Mouse (Mus musculus) layer of hippocampus, postnatal 25 days (tissue): ENCODE data around the gene Plscr1. TPM values are rescaled to one million over a fixed set of nuclear protein-coding genes. Genes with fewer than 3 reads are reported as not detected.

ENCODE experiments used
- DNase-seq, 2 experiments: peaks; one replicate each; pipeline ENCODE4 v3.0.0; 2022; ENCODE audit warnings: mixed read lengths in 2 of 2, low spot score in 1 of 2; ENCODE audit errors: extremely low spot score in 1 of 2
- total RNA-seq, 2 experiments: library from RNA; stranded (reverse); gene quantifications; 2 replicates each; pipeline ENCODE4 v1.2.3; 2021

The Plscr1 gene
- total RNA-seq, 2 experiments from 2014 or later: 1.4 to 1.5 TPM

- no peak for DNase-seq
Observed at GRCm38 (mm10) chr9:92252718-92253117, 3.2 kb downstream of the Plscr1 start.

- DNase-seq: no peak
Observed at GRCm38 (mm10) chr9:92253585-92254321, 4.2 kb downstream of the Plscr1 start.

DNA sequence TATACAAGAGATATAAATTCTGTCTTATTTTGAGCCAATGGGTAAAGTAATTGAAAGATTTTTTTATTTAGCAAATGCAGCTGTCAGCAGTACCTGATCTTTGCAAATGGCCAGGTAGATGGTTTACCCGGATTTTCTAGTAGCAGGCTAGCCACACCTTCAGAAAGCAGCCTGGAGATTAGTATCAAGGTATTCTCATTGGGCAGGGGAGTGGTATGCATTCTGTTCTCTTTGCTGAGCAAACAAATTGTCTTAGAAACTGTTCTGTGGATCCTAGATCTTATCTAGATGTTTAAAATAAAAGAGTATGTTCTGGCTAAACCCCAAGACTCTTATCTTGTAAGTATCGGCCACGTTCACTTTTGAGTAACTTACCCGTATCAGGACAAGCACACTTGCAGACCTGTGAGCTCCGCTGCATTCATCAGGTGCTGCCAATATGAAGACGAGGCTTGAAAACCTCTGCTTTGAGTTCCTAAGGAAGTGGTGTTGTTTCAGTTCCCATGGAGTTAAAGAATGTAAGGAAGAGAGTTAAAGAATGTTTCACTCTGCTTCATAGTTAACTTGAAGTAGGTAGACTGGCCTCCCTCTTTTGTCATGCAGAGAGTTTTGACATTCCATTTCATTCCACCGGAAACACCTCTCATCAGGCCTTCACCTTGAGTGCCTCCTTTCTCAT is 11.1 kb downstream of the Plscr1 start:
- no peak for DNase-seq

GRCm38 (mm10) chr9:92265719-92266118 is 16.2 kb downstream of the Plscr1 start:
- DNase-seq: no peak

- DNase-seq: no peak
Observed at GRCm38 (mm10) chr9:92266558-92267171, 17.1 kb downstream of the Plscr1 start.

GRCm38 (mm10) chr9:92267732-92268131 is 18.2 kb downstream of the Plscr1 start:
- DNase-seq: no peak

DNA sequence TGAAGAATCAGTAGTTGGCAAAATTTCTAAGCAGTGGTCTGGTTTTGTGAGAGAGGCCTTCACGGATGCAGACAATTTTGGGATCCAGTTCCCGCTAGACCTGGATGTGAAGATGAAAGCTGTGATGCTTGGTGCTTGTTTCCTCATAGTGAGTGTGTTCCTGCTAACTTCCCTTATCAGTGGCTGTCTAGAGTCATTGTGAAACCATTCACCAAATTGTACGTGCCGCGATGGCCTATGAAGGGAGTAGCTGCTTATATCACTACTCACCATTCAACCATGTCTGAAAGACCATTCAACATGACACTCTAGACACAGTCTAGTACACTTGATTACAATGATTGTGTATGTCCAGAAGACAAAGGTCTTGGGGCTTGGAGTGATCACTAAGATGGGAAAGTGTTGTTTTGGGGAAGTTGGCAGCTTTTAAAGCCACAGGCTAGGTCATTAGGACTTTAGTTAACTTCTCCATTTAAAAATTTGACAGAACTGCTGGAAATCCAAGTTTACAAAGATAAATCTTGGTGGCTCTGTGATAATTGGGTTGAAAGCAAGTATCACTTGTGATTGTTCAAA is 20.4 kb downstream of the Plscr1 start:
- DNase-seq: no peak

- peak in 1 of 2 experiments; percentile 12 for DNase-seq
Observed at GRCm38 (mm10) chr9:92270927-92271326, 21.4 kb downstream of the Plscr1 start.

- no peak for DNase-seq
Observed at GRCm38 (mm10) chr9:92272650-92273049, 23.1 kb downstream of the Plscr1 start.

GRCm38 (mm10) chr9:92273271-92273670 is 23.7 kb downstream of the Plscr1 start:
- no peak for DNase-seq

DNA sequence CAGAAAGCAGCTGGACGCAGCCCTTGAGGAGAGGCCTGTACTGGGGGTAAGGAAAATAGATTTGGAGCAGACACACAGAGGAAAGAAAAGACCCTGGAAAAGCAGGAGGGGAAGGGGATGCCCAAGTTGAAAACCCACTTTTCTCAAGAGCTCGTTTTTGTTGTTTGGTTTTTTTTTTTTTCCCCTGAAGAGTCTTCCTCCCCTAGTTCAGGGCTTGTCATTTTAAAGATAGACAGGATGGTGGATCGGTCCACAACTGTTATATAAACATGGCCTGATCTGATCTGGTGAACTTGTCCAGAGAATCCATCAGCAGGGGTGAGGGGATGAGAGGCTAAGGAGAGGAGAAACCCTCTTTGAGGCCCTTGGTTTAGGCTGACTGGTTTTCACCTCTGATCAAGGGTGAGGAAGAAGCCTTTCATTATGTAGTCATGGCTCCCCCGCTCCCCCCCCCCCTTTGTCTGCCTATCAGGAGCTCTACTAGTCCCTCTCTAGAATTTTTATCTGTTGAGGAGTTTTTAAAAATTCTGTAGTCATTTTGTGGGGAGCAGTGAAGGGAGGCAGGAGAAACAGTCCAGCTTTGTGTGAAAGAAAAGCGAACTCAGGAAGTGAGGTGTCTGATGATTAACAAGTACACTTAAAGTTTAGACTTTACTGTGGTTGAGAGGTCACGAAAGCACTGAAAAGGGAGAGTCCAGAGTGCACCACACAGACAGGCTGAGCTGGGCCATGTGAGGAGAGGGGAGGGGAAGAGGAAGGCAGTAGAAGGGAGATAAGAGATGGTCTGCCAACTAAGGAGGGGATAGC is 24.6 kb downstream of the Plscr1 start:
- no peak for DNase-seq

DNA sequence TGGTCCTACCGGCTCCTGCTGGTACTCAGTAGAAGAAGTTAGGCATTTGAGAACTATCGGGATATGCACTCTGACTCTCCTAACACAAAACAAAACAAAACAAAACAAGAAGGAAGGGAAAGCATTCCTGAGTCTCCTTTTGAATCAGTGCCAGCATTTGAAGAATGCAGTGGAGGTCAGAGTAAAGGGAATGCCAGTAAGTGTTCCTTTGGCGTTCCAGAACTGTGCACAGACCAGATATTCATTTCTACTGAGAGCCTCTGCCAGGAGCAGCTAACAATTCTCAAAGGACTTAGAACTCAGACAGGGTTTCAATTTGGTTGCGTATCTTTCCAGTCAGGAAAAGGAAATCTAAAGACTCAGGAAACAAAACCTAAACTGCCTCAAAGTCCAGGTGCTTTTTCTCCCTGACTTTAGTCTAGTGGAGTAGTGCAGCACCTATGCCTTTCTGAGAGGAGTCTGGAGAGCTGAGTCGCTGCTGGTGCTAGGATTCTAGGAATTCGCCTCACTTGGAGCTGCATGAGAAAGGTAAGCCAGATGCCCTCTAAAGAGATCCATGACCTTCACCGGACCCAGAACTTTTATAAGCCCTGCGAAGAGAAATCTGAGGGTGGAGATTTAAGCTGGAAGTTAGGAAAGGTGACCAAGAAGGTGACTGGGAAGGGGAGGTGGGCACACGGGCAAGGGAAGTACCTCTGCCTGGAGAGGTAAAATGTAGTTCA is 26.1 kb downstream of the Plscr1 start, which contains the start of gene Plscr2:
Plscr2 (plus strand) TSS at position 117 of the 722 bp plus-strand sequence.
- DNase-seq: no peak

- no peak for DNase-seq
Observed at GRCm38 (mm10) chr9:92276360-92276759, 26.8 kb downstream of the Plscr1 start.

- no peak for DNase-seq
Observed at GRCm38 (mm10) chr9:92280048-92280447, 30.5 kb downstream of the Plscr1 start.

GRCm38 (mm10) chr9:92282563-92283171 is 33.1 kb downstream of the Plscr1 start:
- DNase-seq: no peak

- no peak for DNase-seq
Observed at GRCm38 (mm10) chr9:92289675-92290074, 40.1 kb downstream of the Plscr1 start.

DNA sequence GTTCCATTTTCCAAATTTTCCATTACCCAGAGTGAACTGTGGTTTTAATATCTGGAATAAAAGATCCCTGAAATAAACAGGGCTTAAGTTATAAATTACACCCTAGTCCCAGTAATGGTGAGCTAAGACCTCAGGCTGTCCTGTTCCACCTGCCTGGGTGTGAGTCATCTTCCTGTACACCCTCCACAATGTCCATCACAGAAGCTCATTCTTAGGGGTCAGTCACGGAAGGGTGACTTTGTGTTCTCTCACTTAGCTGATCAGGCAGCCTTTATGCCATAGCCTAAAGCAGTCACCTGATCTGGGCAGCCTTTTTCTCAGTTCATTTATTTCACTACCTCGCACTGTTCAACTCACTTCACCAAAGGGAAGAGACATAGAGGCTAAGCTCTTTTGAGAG is 42.6 kb downstream of the Plscr1 start:
- DNase-seq: no peak

DNA sequence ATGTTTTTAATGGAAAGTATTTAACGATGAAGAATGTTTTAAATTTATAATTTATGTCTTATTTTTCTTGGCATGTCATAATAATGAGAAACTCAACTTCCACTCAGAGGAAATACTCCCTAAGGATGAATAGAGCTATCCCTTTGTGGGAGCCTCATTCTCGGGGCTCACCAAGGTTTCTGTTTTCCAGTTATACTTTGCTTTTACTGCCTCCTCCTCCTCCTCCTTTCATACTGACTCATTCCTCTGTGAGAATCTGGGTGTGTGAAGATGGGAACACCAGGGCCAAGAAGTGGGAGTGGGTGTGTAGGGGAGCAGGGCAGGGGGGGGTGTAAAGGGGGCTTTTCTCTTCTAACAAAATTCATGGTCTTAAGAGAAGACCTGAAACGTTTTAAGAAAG is 43.4 kb downstream of the Plscr1 start:
- no peak for DNase-seq
